Mouse (Mus musculus): ENCODE results near the gene Slc38a11. TPM values are rescaled to one million over a fixed set of nuclear protein-coding genes. Genes with fewer than 3 reads are reported as not detected.

Gene Slc38a11
- 0.79 and 2.3 TPM in 2 replicates for polyA plus RNA-seq (2014; fragmentation: Nextera tagmentation; extraction: Ambion mirVana)

- peak; percentile 60; the same call in 1 of the 2 replicates for ATAC-seq (ENCODE audit: low read depth)
Measured at GRCm38 (mm10) chr2:65363828-65364497, at the start of gene Slc38a11. Gene Slc38a11, minus strand, starts transcription at chr2:65364034.

GRCm38 (mm10) chr2:65407110-65407509 is 43.3 kb upstream of the Slc38a11 start:
- Histone ChIP-seq H3K9me3 (ENCODE audit: control insufficient read depth, low read length) (no peaks in the 10 kb centered on the region), H3K9ac (replicated peaks; ENCODE audit: low read depth, low read length) (no peak overlapping the region), H3K4me2 (ENCODE audit: low read depth, low read length) (no peak overlapping the region), H3K27ac (ENCODE audit: low read depth, low read length) (no peak overlapping the region), H3K4me3 (ENCODE audit: low read depth, low read length) (no peak overlapping the region), H3K36me3 (ENCODE audit: control insufficient read depth, insufficient read depth, low read length) (no peaks in the 10 kb centered on the region), H3K27me3 (ENCODE audit: control insufficient read depth, insufficient read depth, low read length) (no peaks in the 10 kb centered on the region), H3K4me1 (ENCODE audit: control insufficient read depth, insufficient read depth, low read length) (no peaks in the 10 kb centered on the region)
- ATAC-seq (ENCODE audit: low read depth), result no peak
- WGBS, result 93% methylated on average over 2 of the region's 2 CpGs

More at GRCm38 (mm10) chr2:65363828-65364497, at the start of gene Slc38a11:
- WGBS, result 5% methylated on average over 18 of the region's 18 CpGs
- H3K9me3 ChIP-seq (ENCODE audit: control insufficient read depth, low read length), result no peaks in the 10 kb centered on the region
- peak within 1 kb of the TSS; percentile 50 for H3K4me2 ChIP-seq (ENCODE audit: low read depth, low read length)
- H3K4me1 ChIP-seq (ENCODE audit: control insufficient read depth, insufficient read depth, low read length), result peaks cover 5% of the 10 kb centered on the region
- H3K36me3 ChIP-seq (ENCODE audit: control insufficient read depth, insufficient read depth, low read length), result no peaks in the 10 kb centered on the region
- H3K4me3 ChIP-seq (ENCODE audit: low read depth, low read length), result peak within 1 kb of the TSS; percentile 10; the same call in 1 of the 2 replicates
- H3K27me3 ChIP-seq (ENCODE audit: control insufficient read depth, insufficient read depth, low read length), result no peaks in the 10 kb centered on the region
- H3K27ac ChIP-seq (ENCODE audit: low read depth, low read length), result no peak within 1 kb of the TSS
- H3K9ac ChIP-seq (replicated peaks; ENCODE audit: low read depth, low read length), result peak within 1 kb of the TSS; percentile 42; the same call in 1 of the 2 replicates

DNA sequence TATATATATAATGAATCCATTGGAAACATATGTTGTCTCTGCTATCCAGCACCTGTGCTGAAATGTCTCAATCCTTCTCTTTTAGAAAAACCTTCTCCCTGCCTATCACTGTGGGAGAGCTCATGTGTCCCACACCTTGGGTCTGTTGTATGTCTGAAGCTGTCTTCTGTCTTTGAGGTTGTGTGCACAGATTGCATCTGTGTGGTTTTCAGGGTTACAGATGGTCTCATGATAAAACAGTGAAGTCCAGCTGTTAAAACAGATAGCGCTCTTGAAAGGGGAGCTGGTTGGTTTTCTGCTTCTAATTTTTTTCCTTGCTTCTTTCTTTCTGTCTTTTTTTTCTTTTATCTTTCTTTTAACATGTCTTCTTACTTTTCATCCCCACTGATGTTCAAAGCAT is 41.6 kb upstream of the Slc38a11 start:
- Histone ChIP-seq H3K27ac (ENCODE audit: low read depth, low read length) (no peak overlapping the region), H3K9ac (replicated peaks; ENCODE audit: low read depth, low read length) (no peak overlapping the region)
- ATAC-seq (ENCODE audit: low read depth), result no peak

GRCm38 (mm10) chr2:65402001-65402400 is 38.2 kb upstream of the Slc38a11 start:
- Histone ChIP-seq H3K4me1 (ENCODE audit: control insufficient read depth, insufficient read depth, low read length) (no peaks in the 10 kb centered on the region), H3K27me3 (ENCODE audit: control insufficient read depth, insufficient read depth, low read length) (no peaks in the 10 kb centered on the region), H3K4me2 (ENCODE audit: low read depth, low read length) (no peak overlapping the region), H3K27ac (ENCODE audit: low read depth, low read length) (no peak overlapping the region), H3K4me3 (ENCODE audit: low read depth, low read length) (no peak overlapping the region), H3K9me3 (ENCODE audit: control insufficient read depth, low read length) (no peaks in the 10 kb centered on the region), H3K9ac (replicated peaks; ENCODE audit: low read depth, low read length) (no peak overlapping the region), H3K36me3 (ENCODE audit: control insufficient read depth, insufficient read depth, low read length) (no peaks in the 10 kb centered on the region)
- 86% methylated on average over 5 of the region's 5 CpGs for WGBS
- ATAC-seq (ENCODE audit: low read depth), result no peak

More for the DNA sequence above, 41.6 kb upstream of the Slc38a11 start:
- Histone ChIP-seq H3K4me3 (ENCODE audit: low read depth, low read length) (no peak overlapping the region), H3K4me2 (ENCODE audit: low read depth, low read length) (no peak overlapping the region), H3K4me1 (ENCODE audit: control insufficient read depth, insufficient read depth, low read length) (no peaks in the 10 kb centered on the region), H3K9me3 (ENCODE audit: control insufficient read depth, low read length) (no peaks in the 10 kb centered on the region), H3K27me3 (ENCODE audit: control insufficient read depth, insufficient read depth, low read length) (no peaks in the 10 kb centered on the region), H3K36me3 (ENCODE audit: control insufficient read depth, insufficient read depth, low read length) (no peaks in the 10 kb centered on the region)
- 81% methylated on average over 1 of the region's 1 CpGs for WGBS

DNA sequence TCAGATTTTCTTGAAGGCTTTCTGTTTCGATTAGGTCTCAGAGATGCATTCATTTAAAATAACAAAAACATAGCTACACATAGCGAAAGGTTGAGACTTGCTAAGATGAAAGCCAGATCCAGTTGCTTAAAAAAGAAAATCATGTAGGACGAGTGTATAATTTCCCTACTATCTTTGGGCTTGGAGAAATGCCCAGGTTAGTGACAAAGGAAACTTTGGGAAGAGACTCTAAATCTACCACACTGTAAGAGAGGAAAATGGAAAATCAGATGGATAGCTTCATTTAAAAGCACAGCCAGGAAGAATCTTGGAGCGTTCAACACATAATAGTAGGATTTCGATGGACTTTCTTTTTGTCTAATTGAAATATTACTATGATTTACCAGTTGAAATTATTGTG is 36.1 kb upstream of the Slc38a11 start:
- Histone ChIP-seq H3K4me2 (ENCODE audit: low read depth, low read length) (no peak overlapping the region), H3K27me3 (ENCODE audit: control insufficient read depth, insufficient read depth, low read length) (no peaks in the 10 kb centered on the region), H3K4me3 (ENCODE audit: low read depth, low read length) (no peak overlapping the region), H3K4me1 (ENCODE audit: control insufficient read depth, insufficient read depth, low read length) (no peaks in the 10 kb centered on the region), H3K27ac (ENCODE audit: low read depth, low read length) (no peak overlapping the region), H3K9me3 (ENCODE audit: control insufficient read depth, low read length) (no peaks in the 10 kb centered on the region), H3K9ac (replicated peaks; ENCODE audit: low read depth, low read length) (no peak overlapping the region), H3K36me3 (ENCODE audit: control insufficient read depth, insufficient read depth, low read length) (no peaks in the 10 kb centered on the region)
- no peak for ATAC-seq (ENCODE audit: low read depth)
- WGBS, result 88% methylated on average over 5 of the region's 5 CpGs

GRCm38 (mm10) chr2:65396128-65396527 is 32.3 kb upstream of the Slc38a11 start:
- Histone ChIP-seq H3K4me3 (ENCODE audit: low read depth, low read length) (no peak overlapping the region), H3K36me3 (ENCODE audit: control insufficient read depth, insufficient read depth, low read length) (no peaks in the 10 kb centered on the region), H3K27me3 (ENCODE audit: control insufficient read depth, insufficient read depth, low read length) (no peaks in the 10 kb centered on the region), H3K4me2 (ENCODE audit: low read depth, low read length) (no peak overlapping the region), H3K4me1 (ENCODE audit: control insufficient read depth, insufficient read depth, low read length) (no peaks in the 10 kb centered on the region), H3K9ac (replicated peaks; ENCODE audit: low read depth, low read length) (no peak overlapping the region), H3K27ac (ENCODE audit: low read depth, low read length) (no peak overlapping the region), H3K9me3 (ENCODE audit: control insufficient read depth, low read length) (no peaks in the 10 kb centered on the region)
- WGBS, result 16% methylated on average over 3 of the region's 3 CpGs
- ATAC-seq (ENCODE audit: low read depth), result peak; percentile 82; the same call in 1 of the 2 replicates

- H3K4me2 ChIP-seq (ENCODE audit: low read depth, low read length), result no peak overlapping the region
- no peak overlapping the region for H3K9ac ChIP-seq (replicated peaks; ENCODE audit: low read depth, low read length)
- WGBS, result 70% methylated on average over 4 of the region's 4 CpGs
- no peaks in the 10 kb centered on the region for H3K36me3 ChIP-seq (ENCODE audit: control insufficient read depth, insufficient read depth, low read length)
- ATAC-seq (ENCODE audit: low read depth), result peak; percentile 49; the same call in 1 of the 2 replicates
- H3K27me3 ChIP-seq (ENCODE audit: control insufficient read depth, insufficient read depth, low read length), result no peaks in the 10 kb centered on the region
- no peaks in the 10 kb centered on the region for H3K9me3 ChIP-seq (ENCODE audit: control insufficient read depth, low read length)
- H3K4me3 ChIP-seq (ENCODE audit: low read depth, low read length), result no peak overlapping the region
- H3K27ac ChIP-seq (ENCODE audit: low read depth, low read length), result no peak overlapping the region
- H3K4me1 ChIP-seq (ENCODE audit: control insufficient read depth, insufficient read depth, low read length), result no peaks in the 10 kb centered on the region
Measured at GRCm38 (mm10) chr2:65393061-65393460, 29.2 kb upstream of the Slc38a11 start.

- H3K9me3 ChIP-seq (ENCODE audit: control insufficient read depth, low read length), result no peaks in the 10 kb centered on the region
- H3K4me2 ChIP-seq (ENCODE audit: low read depth, low read length), result no peak overlapping the region
- 88% methylated on average over 6 of the region's 6 CpGs for WGBS
- no peak overlapping the region for H3K9ac ChIP-seq (replicated peaks; ENCODE audit: low read depth, low read length)
- H3K4me1 ChIP-seq (ENCODE audit: control insufficient read depth, insufficient read depth, low read length), result no peaks in the 10 kb centered on the region
- H3K27me3 ChIP-seq (ENCODE audit: control insufficient read depth, insufficient read depth, low read length), result no peaks in the 10 kb centered on the region
- H3K36me3 ChIP-seq (ENCODE audit: control insufficient read depth, insufficient read depth, low read length), result no peaks in the 10 kb centered on the region
- no peak for ATAC-seq (ENCODE audit: low read depth)
- H3K27ac ChIP-seq (ENCODE audit: low read depth, low read length), result no peak overlapping the region
- no peak overlapping the region for H3K4me3 ChIP-seq (ENCODE audit: low read depth, low read length)
Measured at GRCm38 (mm10) chr2:65391322-65391721, 27.5 kb upstream of the Slc38a11 start.

GRCm38 (mm10) chr2:65384815-65385214 is 21.0 kb upstream of the Slc38a11 start:
- Histone ChIP-seq H3K36me3 (ENCODE audit: control insufficient read depth, insufficient read depth, low read length) (no peaks in the 10 kb centered on the region), H3K27me3 (ENCODE audit: control insufficient read depth, insufficient read depth, low read length) (no peaks in the 10 kb centered on the region), H3K27ac (ENCODE audit: low read depth, low read length) (no peak overlapping the region), H3K4me3 (ENCODE audit: low read depth, low read length) (no peak overlapping the region), H3K9ac (replicated peaks; ENCODE audit: low read depth, low read length) (no peak overlapping the region), H3K9me3 (ENCODE audit: control insufficient read depth, low read length) (no peaks in the 10 kb centered on the region), H3K4me1 (ENCODE audit: control insufficient read depth, insufficient read depth, low read length) (no peaks in the 10 kb centered on the region), H3K4me2 (ENCODE audit: low read depth, low read length) (no peak overlapping the region)
- WGBS, result 92% methylated on average over 6 of the region's 6 CpGs
- ATAC-seq (ENCODE audit: low read depth), result no peak

Data from neural tube, embryonic 14.5 days (tissue).